Comparison of ENCODE assay signal across 8 mouse cellular contexts in the genomic region with DNA sequence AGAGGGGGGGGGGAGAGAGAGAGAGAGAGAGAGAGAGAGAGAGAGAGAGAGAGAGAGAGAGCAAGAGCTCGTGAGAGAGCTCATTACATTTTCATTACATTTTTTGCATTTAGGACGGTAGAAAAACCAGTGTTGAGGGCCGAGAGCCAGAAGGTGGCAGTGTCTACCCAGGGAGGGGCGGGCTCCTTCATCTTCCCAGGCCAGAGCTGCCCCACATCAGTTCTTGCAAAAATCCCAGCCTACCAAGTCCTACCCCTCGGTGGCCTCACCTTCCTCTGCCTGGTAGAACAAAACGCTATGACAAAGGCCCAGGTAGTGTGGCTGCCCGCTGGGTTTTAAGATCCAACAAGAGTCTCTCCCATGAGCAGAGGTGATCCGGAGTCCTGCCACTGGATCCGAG. TPM values are rescaled to one million over a fixed set of nuclear protein-coding genes. Genes with fewer than 3 reads are reported as not detected.
A peak's percentile ranks its signal among the peaks of the same experiment; 100 is the strongest.
DNase-seq lines count a peak whose midpoint lies in the region; ATAC-seq and TF ChIP-seq lines count a peak whose summit lies in the region.
"Had no signal": no experiment of that assay in that cellular context is flagged by ENCODE, and none has a peak within 500 bp of the region (broad histone marks: within the 10 kb centered on the region; RNA-seq: fewer than 3 reads in every experiment).

No protein-coding gene starts in this region.

- TF ChIP-seq CTCF in hindbrain, postnatal 0 days (IDR thresholded peaks at IDR 0.05; ENCODE audit: low read depth) = peak; percentile 90
- peak; percentile 88 for TF ChIP-seq CTCF in small intestine, adult 2 months (IDR thresholded peaks at IDR 0.05; ENCODE audit: extremely low read depth, insufficient read length, insufficient replicate concordance, low read depth, low read length)

- WGBS in hindbrain, postnatal 0 days = 14% methylated on average over 9 of the region's 9 CpGs
- WGBS in midbrain, embryonic 12.5 days = 20% methylated on average over 9 of the region's 9 CpGs
- WGBS in small intestine, adult 2 months = 21% methylated on average over 9 of the region's 9 CpGs

- 0 out of 2 replicates have a peak overlapping the region, but pooled peaks have one; percentile 9 for H3K9ac ChIP-seq in hindbrain, postnatal 0 days (replicated peaks; ENCODE audit: low read length)
- no peak overlapping the region for H3K9ac ChIP-seq in midbrain, embryonic 12.5 days (replicated peaks)

- peak; percentile 81 for DNase-seq in ZHBTc4 (ENCODE audit: low read depth, low spot score)
- DNase-seq in cerebellum, postnatal 14 days = peak; percentile 80 to 85
- DNase-seq in frontal cortex, postnatal 25 days (ENCODE audit: low spot score in 2 of 2) = peak; percentile 45 to 58
- peak; percentile 84 for DNase-seq in hindbrain, postnatal 0 days (ENCODE audit: low spot score)
- DNase-seq in left cerebral cortex, postnatal 25 days (ENCODE audit: low spot score in 2 of 2) = peak; percentile 61 to 80

- H3K9me3 ChIP-seq in hindbrain, postnatal 0 days (ENCODE audit: low read length) = no peaks in the 10 kb centered on the region; the same call in 1 of the 2 replicates
- H3K9me3 ChIP-seq in midbrain, embryonic 12.5 days = peaks cover 12% of the 10 kb centered on the region; the same call in 1 of the 2 replicates

- no peaks in the 10 kb centered on the region; the same call in 1 of the 2 replicates for H3K4me1 ChIP-seq in hindbrain, postnatal 0 days (ENCODE audit: insufficient read depth, low read length)
- H3K4me1 ChIP-seq in midbrain, embryonic 12.5 days = peaks cover 13% of the 10 kb centered on the region
- H3K4me1 ChIP-seq in small intestine, adult 2 months (ENCODE audit: control insufficient read depth, insufficient read depth, insufficient read length, low read length) = peaks cover 3% of the 10 kb centered on the region; the same call in 1 of the 2 replicates

- H3K36me3 ChIP-seq in hindbrain, postnatal 0 days (ENCODE audit: insufficient read depth, low read length) = no peaks in the 10 kb centered on the region
- no peaks in the 10 kb centered on the region for H3K36me3 ChIP-seq in midbrain, embryonic 12.5 days
- H3K36me3 ChIP-seq in small intestine, adult 2 months (ENCODE audit: control insufficient read depth, insufficient read depth, low read length) = no peaks in the 10 kb centered on the region

- no peaks in the 10 kb centered on the region for H3K27me3 ChIP-seq in hindbrain, postnatal 0 days (ENCODE audit: insufficient read depth, low read length)
- no peaks in the 10 kb centered on the region for H3K27me3 ChIP-seq in midbrain, embryonic 12.5 days
- H3K27me3 ChIP-seq in small intestine, adult 2 months (ENCODE audit: control insufficient read depth, insufficient read depth, low read length) = no peaks in the 10 kb centered on the region
- H3K27me3 ChIP-seq: megakaryocyte, embryonic 14.5 days had no signal

- TF ChIP-seq POLR2A in small intestine, adult 2 months (IDR thresholded peaks at IDR 0.05; ENCODE audit: low read depth, low read length) = no peak

- H3K4me3 ChIP-seq in hindbrain, postnatal 0 days (ENCODE audit: low read length) = no peak overlapping the region
- no peak overlapping the region for H3K4me3 ChIP-seq in midbrain, embryonic 12.5 days
- H3K4me3 ChIP-seq in small intestine, adult 2 months (ENCODE audit: low read depth, low read length) = no peak overlapping the region
- H3K4me3 ChIP-seq: megakaryocyte, embryonic 14.5 days had no signal

- intact Hi-C loops in left cerebral cortex, postnatal 25 days (cut with DNase I) = loop anchor here (2.0 to 5.0 kb wide), 4 partner anchors 56 to 232 kb away; no protein-coding TSS in a partner anchor

- ATAC-seq in hindbrain, postnatal 0 days = peak; percentile 82; the same call in 1 of the 2 replicates
- peak; percentile 71; the same call in 1 of the 2 replicates for ATAC-seq in midbrain, embryonic 12.5 days (ENCODE audit: low FRiP score, low read depth)

- H3K4me2 ChIP-seq in hindbrain, postnatal 0 days (ENCODE audit: low read depth, low read length) = no peak overlapping the region
- peak overlapping the region; percentile 15; the same call in 1 of the 2 replicates for H3K4me2 ChIP-seq in midbrain, embryonic 12.5 days (replicated peaks)

- no peak overlapping the region for H3K27ac ChIP-seq in hindbrain, postnatal 0 days
- H3K27ac ChIP-seq in midbrain, embryonic 12.5 days (replicated peaks) = no peak overlapping the region
- H3K27ac ChIP-seq in small intestine, adult 2 months (ENCODE audit: insufficient read depth, low read depth, low read length) = no peak overlapping the region

RNA-seq across cellular contexts. Expression of a gene that starts 25.6 kb away (rescaled TPM):
- total RNA-seq in hindbrain, postnatal 0 days (2014; rRNA removed) = 126 and 161 TPM in 2 replicates
- polyA plus RNA-seq in hindbrain, postnatal 0 days (2015; fragmentation: Nextera tagmentation; extraction: Ambion mirVana) = 152 and 158 TPM in 2 replicates
- total RNA-seq in left cerebral cortex, postnatal 25 days (2021) = 10 to 100 TPM; 50.8 to 59.1 TPM
- 331 and 347 TPM in 2 replicates for polyA plus RNA-seq in midbrain, embryonic 12.5 days (2016; fragmentation: Nextera tagmentation; extraction: Ambion mirVana)
- 57.2 and 82.3 TPM in 2 replicates for polyA plus RNA-seq in small intestine, adult 2 months (2012; rRNA removed)

RNA-seq across cellular contexts. Expression of a gene that starts 45.8 kb away (rescaled TPM):
- 47.5 and 49.5 TPM in 2 replicates for total RNA-seq in hindbrain, postnatal 0 days (2014; rRNA removed)
- 26.6 and 28.1 TPM in 2 replicates for polyA plus RNA-seq in hindbrain, postnatal 0 days (2015; fragmentation: Nextera tagmentation; extraction: Ambion mirVana)
- total RNA-seq in left cerebral cortex, postnatal 25 days (2021) = 10 to 100 TPM; 17.4 to 20.5 TPM
- 17.7 and 20.9 TPM in 2 replicates for polyA plus RNA-seq in midbrain, embryonic 12.5 days (2016; fragmentation: Nextera tagmentation; extraction: Ambion mirVana)
- 47.9 and 84.4 TPM in 2 replicates for polyA plus RNA-seq in small intestine, adult 2 months (2012; rRNA removed)
